Mouse (Mus musculus) neutrophil, adult 83 days (primary cell): ENCODE results near the gene 1810030O07Rik. TPM values are rescaled to one million over a fixed set of nuclear protein-coding genes. Genes with fewer than 3 reads are reported as not detected.

Experiments used
- total RNA-seq, 2 experiments: library from RNA; stranded (reverse); gene quantifications; one replicate each; pipeline ENCODE4 v1.2.4; 2023

1810030O07Rik gene
- 10 to 100 TPM; 11.0 to 19.2 TPM for total RNA-seq

DNA sequence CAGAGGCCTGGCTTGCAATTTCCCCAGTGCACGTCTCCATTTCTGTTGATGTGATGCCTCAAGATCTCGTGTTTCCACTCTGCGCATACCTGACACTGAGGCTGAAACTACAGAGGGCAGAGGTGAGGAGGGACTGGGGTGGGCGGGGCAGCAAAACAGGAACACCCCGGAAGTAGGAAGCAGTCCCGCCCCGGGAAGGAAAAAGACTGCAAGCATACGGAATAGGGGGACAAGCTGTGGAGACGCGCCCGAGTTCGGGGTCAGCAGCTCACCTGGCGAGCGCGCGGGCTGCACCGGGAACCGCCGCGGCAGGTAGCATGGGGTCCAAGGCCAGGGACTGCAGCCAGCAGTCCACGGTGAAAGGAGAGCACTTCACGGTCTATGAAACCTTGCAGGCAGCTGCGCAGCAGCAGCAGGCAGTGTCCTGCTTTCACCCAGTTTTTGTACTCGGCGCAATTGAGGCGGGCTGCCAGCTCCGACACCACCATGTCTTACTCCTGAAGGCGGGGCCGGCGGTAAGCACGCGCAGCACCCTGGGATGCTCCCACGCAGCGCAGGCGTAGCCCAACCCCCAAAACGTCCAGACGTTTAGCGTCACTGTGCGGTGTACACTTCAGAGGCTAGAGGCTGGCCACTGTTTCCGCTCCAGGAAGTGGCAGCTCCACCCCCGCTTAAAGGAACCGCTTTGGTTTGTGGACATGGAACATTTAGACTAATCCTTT lies at the start of gene 1810030O07Rik:
1810030O07Rik (minus strand) TSS at position 615 of the 722 bp plus-strand sequence.

Other genes starting within 250 kb of the 1810030O07Rik start
- 10 to 100 TPM; 89.4 to 89.5 TPM for gene Atp6ap2, start 85.9 kb downstream of the 1810030O07Rik start, total RNA-seq
- 10 to 100 TPM; 31.2 to 32.6 TPM for gene Med14, start 88.4 kb upstream of the 1810030O07Rik start, total RNA-seq